Mouse (Mus musculus) kidney, adult 8-10 months (tissue): ENCODE measurements around the gene Ankrd36.

ENCODE experiments used
- DNase-seq, 2 experiments: peaks; one replicate each; pipeline ENCODE4 v3.0.0; 2022

Gene Ankrd36

DNA sequence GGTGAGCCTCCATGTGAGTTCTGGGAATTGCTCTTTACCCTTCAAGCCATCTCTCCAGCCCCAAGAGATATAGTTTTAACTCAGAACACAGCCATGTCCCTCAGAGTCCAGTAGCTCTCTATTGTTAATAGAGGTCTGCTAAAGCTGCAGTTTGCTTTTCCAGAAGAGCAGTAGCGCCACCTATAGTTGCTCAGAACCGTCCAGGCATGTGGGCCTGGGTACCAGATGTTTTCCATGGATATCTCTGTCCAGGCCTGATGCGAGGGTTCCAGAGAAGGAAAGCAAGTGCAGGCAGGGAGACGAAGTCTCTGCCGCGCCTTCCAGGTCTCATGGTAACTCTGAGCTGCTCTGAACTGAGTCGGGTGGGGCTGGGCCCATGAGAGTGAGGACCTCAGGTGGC, 122.3 kb downstream of the Ankrd36 start:
- peak in 1 of 2 experiments; percentile 49 for DNase-seq

DNA sequence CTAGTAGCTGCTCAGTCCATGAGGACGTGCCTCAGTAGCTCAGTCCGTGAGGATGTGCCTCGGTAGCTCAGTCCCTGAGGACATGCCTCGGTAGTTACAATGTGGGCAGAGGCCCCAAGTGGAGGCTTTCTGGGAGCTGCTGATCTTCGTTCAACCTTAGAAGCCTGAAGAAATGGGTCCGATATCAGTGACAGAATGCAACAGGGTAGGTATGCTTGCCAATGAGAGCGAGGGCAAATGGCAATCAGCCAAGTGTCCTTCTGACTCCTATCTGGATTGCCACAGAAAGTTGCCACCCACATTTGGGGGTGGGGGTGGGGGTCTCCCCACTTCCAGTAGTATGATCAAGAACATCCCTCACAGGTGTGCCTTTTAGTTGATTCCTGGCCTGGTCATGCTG, 131.3 kb downstream of the Ankrd36 start:
- DNase-seq, result no peak

DNA sequence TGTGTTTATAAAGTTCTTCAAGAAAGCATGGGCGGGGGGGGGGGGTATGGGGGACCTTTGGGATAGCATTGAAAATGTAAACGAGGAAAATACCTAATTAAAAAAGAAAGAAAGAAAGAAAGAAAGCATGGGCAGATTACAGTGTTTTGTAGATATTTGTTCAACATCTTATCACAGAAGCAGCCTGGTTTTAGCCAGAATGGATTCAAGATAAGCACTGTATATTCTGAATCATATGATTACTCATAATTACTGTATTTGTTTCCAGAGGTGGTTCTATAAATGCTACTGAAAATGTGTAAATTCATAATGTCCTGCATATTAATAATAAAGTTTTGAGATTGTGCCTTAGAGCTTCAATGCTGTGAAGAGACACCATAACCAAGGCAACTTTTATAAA, 131.8 kb downstream of the Ankrd36 start:
- DNase-seq, result no peak

DNA sequence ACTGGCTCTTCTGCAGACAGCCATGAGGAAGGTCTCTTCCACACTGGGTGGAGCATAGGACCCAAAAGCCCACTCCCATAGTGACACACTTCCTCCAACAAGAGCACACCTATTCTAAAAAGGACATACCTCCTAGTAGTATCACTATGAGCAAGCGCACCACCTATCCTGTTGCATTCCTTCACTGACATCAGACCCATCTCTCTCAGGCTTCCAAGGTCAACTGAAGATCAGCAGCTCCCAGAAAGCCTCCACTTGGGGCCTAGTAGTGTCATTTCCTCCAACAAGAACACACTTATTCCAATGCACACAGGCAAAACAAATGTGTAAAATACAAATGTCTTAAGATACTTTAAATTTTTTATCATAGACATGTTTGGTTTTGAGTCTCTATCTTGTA, 132.3 kb downstream of the Ankrd36 start:
- DNase-seq, result no peak

DNA sequence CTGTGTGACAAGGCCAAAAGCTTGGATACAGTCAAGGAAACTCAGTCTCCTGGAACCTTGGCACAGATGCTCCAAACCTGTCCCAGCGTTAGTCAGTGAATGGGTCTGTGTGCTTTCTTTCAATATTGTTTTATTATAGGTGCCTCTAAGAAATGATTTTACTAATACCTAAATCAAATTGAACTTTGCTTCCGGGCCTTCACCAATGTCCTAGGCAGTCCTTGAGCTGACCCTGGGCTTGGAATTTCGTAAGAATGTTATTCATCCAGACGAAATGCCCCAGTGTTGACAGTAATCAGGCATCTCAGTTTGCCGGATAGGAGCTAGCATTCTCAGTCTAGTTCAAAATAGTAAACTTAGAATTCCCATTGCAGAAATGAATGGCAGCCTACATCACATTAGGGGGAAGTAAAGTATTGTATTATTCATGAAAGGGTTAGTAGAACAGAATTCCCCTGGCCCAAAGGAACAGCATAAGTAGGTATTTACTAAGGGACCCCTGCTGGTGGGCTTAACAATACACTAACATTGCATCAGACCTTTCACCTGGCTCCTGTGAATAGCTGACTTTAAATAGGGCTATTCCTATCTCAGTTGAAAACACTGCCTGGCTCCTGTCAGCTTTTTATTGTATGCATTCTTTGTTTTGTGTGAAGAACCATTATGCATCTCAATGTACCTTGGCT, 132.9 kb downstream of the Ankrd36 start:
- no peak for DNase-seq

DNA sequence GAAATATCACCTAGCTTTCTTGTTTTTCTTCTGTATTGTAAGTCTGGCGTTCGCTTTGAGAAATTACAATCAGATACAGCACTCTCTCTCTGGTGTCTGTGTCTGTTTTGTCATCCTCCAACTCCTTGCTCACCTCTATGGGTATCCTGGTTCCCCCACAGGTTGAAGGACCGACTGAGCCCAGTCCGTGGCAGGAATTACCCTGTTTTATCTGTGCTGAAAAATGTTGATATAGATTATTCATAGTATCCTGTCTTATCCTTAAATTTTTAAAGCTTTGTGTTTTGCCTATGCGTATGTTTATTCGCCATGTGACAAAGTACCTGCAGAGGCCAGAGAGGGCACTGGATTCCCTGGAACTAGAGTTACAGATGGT, 133.5 kb downstream of the Ankrd36 start:
- no peak for DNase-seq

DNA sequence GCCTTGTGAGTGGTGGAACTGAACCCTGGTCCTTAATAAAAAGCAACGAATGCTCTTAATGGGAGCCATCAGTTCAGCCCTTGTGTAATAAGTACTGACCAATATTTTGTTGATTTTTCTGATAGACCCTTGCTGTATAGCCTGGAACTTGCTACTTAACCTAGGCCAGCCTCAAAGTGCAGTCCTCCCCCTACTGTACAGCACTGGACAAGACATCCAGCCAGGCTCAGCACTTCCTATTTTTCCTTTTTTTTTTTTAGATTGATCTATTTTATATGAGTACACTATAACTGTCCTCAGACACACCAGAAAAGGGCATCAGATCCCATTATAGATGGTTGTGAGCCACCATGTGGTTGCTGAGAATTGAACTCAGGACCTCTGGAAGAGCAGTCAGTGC, 133.9 kb downstream of the Ankrd36 start:
- no peak for DNase-seq

DNA sequence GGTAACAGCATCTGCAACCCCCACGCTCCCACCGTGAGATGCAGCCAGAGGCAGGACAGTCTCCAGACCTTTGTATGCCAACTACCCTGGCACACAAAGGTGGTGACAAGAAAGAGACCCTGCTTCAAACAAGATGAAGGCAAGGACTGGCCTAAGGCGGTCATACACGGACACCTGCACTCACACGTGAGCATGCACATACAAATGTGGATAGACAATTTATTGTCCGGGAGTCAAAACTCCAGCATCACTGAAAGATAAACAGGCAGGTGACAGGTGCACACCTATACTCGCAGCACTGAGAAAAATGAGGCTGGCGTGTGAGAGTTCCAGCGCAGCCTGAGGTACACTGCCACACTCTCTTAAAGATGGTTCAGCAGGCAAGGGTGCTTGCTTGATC, 136.5 kb downstream of the Ankrd36 start:
- DNase-seq, result no peak

DNA sequence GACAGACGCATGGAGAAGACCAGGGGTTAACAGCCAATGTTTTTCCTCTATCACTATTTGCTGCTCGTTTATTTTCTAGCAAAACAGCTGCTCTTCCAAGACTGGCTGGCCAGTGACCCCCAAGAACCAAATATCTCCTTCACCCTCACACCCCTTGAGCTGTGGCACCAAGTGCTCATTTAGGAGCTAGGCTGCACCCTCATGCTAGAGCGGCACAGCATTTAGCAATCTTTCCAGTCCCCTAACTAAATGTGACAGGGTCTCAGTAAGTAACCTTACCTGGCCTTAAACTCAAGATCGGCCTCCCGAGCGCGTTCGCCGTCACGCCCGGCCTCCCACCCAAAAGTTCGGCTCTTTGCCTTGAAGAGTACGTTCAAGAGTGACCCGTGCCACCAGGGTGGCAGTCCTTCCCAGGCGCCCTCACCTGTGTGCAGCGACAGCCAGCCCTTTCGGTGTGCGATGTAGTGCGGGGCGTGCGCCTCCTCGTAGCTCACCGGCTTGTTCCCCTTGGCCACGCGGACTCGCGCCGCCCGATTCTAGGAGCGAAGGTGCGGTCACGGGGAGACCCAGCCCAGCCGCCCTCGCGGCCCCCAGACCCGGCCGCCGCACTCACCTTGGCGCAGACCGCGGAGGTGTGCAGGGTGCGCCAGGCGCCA, 137.5 kb downstream of the Ankrd36 start:
- peak in 1 of 2 experiments; percentile 49 for DNase-seq

DNA sequence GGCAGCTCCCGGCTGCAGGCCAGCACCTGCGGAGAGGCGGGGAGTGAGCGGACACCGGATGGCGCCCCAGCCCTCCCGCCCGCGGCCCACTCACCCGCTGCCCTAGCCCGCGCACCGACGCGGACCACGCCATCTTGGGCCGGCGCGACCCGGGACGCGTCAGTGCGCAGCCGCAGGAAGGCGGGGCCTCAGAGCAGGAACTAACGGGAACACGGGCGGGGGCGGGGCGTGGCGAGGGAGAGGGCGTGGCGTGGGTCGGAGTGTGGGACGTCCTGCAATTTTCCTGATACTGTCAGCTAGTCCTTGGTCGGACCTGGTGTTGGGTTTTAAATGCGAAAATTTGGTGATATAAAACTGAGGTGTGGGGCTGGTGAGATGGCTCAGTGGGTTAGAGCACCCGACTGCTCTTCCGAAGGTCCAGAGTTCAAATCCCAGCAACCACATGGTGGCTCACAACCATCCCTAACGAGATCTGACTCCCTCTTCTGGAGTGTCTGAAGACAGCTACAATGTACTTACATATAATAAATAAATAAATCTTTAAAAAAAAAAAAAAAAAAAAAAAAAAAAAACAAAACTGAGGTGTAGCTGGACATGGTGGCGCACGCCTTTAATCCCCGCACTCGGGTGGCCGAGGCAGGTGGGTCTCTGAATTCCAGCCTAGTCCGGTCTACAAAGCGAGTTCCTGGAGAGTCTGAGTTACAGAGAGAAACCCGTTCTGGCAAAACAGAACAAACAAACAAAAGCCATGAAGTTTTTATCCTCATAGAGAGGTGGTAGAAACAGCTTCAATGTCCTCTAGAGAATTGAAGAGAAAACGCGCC, 138.3 kb downstream of the Ankrd36 start:
- peak; percentile 85 to 90 for DNase-seq

DNA sequence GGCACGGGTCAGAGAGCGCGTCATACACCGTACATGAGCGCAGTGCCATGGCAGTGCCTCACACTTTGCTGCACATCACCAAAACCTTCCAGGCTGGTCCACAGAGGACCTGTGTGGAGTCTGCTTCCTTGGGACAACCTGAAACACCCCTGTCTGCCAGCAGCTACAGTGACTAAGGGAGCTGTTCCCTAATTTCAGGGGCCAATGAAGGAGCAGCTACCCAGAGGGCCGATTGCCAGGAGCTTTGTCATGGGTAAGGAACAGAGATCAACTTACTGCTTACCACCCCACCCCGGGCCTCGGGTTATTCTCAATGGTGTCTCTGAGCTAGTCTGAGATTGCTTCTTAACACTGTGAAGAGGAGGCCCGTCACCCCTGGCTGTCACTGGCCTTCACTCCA, 145.7 kb downstream of the Ankrd36 start:
- no peak for DNase-seq

DNA sequence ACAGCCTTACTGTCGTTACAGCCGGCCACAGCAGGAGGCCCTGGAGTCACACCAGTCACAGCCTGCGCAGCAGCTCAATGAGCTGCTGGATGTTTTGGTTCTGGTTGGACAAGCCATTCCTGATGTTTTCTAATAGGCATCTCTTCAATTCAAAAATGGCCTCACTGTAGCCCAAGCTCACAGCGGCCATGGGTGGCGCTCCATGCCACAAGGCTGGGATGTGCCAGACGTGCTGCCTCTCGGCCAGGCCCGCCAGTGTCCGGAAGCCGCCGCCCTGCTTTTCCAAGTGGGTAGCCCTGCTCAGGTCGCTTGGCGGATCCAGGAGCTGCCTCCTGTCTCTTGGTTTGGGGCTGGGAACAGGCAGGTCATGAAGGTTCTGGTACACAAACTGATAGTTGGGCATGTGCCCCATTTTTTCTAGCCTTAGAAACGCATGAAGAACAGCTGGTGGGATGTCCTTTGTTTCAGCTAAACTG, 146.2 kb downstream of the Ankrd36 start, which contains the start of gene Mrps24:
Gene Mrps24, minus strand, starts transcription at position 51 of the 476 bp plus-strand sequence.
- DNase-seq, result no peak

DNA sequence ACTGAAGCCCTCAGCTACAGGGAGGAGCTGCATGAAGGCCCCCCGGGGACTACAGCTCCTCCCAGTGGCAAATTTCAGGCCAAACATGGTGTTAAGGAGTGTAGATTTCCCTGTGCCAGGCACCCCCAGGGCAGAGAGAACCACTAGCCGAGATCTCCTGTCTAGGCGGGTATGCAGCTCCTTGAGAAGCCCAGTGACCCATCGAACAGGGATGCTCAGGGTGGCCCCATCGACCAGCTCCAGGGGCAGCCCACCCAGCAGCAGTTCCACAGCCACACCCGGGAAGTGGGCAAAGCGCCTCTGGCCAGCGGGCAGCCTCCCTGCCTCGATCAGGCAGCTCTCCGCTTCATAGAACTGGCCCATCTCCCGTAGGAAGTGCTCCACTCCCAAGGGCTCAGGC, 146.8 kb downstream of the Ankrd36 start:
- no peak for DNase-seq

DNA sequence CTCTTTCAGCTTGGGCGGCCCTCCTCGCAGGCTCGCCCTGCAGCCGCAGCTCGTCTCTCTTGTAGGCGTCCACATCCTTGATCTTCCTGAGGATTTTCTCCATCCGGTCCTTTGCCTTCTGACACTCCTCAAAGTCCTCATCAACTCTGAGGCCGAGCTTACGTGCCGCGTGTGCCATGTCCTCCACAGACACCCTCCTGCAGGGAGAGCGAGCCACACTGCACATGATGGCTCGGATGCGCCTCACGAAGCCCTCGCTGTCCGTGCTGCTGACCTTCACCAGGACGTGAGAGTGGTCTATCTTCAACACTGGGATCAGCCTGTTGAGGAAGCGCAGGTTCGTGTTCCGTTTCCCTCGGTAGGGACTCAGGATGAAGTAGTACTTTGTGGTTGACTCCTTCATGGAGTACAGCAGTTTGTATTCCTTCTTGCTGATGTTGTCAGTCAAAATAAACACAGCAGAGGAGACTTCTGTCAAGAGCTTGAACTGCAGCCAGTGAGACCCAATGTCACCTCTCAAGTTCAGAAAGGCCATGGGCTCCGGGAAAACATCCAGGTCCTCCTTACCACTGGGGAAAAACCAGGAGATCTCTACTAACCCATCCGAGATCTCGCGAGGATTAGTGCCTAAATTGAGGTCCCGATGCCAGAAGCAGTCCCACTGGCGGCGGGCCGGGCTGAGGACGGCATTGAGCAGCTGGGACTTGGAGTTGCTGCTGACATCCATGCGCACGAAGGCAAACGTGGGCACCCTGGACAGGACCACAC, 147.6 kb downstream of the Ankrd36 start:
- no peak for DNase-seq

DNA sequence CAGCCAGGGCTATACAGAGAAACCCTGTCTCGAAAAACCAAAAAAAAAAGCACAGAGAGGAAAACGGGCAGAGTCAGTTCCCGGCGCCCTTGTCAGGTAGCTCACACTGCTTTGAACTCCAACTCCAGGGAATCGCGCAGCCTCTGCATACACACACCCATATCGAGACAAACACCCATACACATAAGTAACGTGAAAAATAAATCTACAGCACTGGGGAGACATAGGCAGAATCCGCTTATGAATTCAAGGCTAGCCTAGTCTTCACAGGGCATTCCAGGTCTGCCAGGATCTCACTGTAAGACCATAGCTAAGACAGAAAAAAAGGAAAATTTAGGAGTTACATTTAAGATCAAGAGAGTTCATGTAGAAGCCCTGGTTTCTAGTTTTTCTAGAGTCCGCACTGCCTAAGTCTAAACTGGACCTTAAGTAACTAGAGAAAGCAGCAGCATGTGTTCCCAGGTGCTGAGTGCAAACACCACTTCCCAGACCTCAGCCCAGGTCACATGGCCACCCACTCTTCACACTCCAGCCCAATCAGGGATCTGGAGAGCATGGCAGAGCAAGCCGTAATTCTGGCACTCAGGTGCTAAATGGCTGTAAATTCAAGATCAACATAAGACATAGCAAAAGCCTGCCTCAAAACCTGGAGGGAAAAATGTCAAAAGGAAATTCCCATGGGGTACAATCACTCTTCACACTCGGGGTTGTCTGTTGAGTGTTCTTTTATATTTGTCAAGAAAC, 149.3 kb downstream of the Ankrd36 start:
- no peak for DNase-seq

DNA sequence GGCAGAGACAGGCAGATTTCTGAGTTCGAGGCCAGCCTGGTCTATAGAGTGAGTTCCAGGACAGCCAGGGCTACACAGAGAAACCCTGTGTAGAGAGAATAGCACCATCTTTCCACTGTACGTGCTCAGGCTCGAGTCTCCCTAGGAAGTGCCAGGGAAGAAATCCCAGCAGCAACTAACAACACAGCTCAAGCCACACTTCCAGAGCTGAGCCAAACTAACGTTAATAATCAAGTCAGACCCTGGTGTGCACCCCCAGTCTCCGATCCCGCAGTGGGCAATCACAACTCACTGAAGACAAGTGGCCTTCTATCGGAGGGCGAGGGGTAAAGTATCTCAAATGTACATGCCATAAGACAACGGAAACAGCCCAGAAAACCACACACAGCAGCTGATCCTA, 160.1 kb downstream of the Ankrd36 start:
- DNase-seq, result no peak

DNA sequence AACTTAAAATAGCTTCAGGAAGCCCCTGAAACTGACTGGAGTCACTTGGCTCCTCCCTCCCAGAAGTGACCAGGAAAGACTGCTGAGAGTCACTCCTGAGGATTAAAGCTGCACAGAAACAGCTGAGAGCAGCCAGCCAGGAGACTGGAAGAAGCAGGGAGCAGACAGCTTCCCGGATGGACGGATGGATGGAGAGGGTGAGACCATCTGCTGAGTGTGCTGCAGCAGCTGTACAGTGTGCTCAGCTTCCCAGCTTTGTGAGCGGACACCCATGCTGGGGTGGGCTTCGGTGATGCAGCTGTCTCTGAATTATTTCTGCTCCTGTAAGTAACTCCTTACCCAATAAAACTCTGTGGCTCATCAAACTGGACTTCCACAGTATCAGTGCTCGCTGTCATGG, 162.9 kb downstream of the Ankrd36 start:
- no peak for DNase-seq

DNA sequence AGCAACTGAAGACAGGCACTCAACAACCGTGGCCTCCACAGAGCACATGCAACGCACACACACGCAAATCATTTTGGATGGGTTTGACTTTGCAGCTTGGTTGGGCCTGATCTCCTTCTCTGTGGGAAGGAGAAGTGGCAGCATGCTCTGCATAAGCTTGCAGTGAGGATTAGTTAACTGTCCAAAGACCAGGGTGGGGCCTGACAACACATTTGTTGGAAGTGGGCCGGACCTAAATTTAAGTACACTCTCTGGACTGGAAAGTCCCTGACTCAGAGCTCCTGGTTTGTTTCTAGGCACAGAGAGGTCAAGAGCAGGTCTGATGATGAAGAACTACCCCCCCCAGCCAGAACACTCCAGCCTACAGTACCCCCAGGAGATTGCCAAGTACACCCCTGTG, 164.8 kb downstream of the Ankrd36 start:
- DNase-seq, result no peak

DNA sequence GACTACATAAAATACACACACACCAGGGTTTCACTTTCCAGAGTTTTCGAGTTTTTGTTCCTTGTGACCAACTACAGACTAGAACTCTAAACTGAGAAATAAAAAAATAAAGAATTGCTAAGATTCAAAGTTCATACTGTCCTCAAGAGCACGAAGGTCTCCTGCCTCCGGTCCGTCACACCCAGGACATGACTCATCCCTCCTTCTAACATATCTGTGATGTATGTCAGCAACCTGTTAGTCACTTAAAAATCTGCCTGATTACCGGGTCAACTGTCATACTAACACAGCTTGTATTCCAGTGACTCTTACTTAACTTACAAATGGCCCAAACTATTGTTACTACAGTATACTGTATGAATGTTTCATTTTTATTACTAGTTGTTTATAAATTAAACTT, 167.7 kb downstream of the Ankrd36 start:
- no peak for DNase-seq
